Mouse (Mus musculus): ENCODE data around the gene Tial1. TPM values are rescaled to one million over a fixed set of nuclear protein-coding genes. Genes with fewer than 3 reads are reported as not detected.
A peak's percentile ranks its signal among the peaks of the same experiment; 100 is the strongest.

The Tial1 gene
- polyA plus RNA-seq, 1 experiment from 2014 or later, result 23.9 TPM

DNA sequence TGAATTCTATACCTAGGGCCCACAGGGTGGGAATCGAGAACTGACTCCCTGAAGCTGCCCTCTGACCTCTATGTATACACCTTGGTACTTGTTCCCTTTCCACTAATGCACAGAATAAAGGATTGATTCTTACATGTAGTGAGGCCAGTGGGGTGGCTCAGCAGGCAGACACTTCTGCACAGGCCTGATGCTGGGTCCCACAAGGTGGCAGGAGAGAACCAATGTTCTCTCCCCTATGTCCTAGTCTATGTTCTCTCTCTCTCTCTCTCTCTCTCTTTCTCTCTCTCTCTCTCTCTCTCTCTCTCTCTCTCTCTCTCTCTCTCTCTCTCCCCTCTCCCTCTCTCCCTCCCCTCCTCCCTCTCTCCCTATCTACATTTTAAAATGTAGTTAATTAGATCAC lies 28.3 kb downstream of the Tial1 start:
- no peak overlapping the region for H3K4me2 ChIP-seq (ENCODE audit: low read length)
- WGBS, result 13% methylated on average over 1 of the region's 1 CpGs
- no peak overlapping the region for H3K27ac ChIP-seq (replicated peaks in 1 of 2; ENCODE audit: control insufficient read depth in 1 of 2, insufficient read depth in 1 of 2, low read depth in 2 of 2, low read length in 2 of 2)
- no peaks in the 10 kb centered on the region for H3K4me1 ChIP-seq (ENCODE audit: control insufficient read depth in 2 of 2, insufficient read depth in 2 of 2, low read length in 2 of 2)
- no peaks in the 10 kb centered on the region for H3K9me3 ChIP-seq (ENCODE audit: control insufficient read depth, low read length)
- H3K4me3 ChIP-seq (ENCODE audit: control insufficient read depth in 1 of 2, insufficient read depth in 1 of 2, low read depth in 1 of 2, low read length in 2 of 2), result no peak overlapping the region
- no peak for ATAC-seq (ENCODE audit: insufficient number of reproducible peaks, insufficient read depth, low FRiP score, low read depth)
- no peaks in the 10 kb centered on the region for H3K36me3 ChIP-seq (ENCODE audit: control insufficient read depth, insufficient read depth, low read length)
- no peaks in the 10 kb centered on the region for H3K27me3 ChIP-seq (ENCODE audit: control insufficient read depth, insufficient read depth, low read length)
- H3K9ac ChIP-seq (ENCODE audit: low read length), result no peak overlapping the region

DNA sequence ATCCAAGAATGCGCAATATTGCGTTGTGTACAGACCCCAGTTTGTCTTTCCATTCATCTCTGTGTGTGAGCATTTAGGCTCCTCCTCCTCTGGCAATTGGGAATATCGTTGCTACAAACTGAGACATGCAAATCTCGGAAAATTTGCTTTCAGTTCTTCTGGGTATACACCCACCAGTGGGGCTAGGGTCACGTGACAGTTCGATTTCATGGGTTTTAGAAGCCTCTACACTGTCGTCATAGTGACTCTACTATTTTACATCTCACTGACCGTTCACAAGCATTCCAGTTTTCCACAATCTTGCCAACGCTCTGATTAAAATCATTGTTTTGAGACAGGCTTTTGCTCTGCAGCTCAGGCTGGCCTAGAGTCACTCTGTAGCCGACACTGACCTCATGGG lies 28.9 kb downstream of the Tial1 start:
- no peak overlapping the region for H3K4me2 ChIP-seq (ENCODE audit: low read length)

DNA sequence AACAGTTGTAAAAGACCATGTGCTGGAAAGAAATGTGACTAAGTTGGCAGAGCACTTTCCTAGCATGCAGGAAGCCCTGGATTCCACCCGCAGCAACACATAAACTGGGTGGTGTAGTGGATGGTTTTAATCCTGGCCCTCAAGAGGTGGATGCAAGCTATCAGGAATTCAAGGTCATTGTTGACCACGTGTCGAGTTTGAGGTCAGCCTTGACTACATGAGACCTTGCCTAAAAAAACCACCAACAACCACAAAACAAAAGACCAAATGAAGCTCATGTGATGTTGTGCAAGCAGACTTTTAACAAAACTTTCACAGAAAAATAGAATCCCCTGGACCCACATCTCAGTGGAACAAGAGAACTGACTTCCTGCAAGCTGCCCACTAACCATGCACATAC lies 39.0 kb downstream of the Tial1 start:
- no peaks in the 10 kb centered on the region for H3K9me3 ChIP-seq (ENCODE audit: control insufficient read depth, low read length)

More for the DNA sequence above, 28.9 kb downstream of the Tial1 start:
- 71% methylated on average over 10 of the region's 10 CpGs for WGBS
- no peaks in the 10 kb centered on the region for H3K36me3 ChIP-seq (ENCODE audit: control insufficient read depth, insufficient read depth, low read length)
- no peak overlapping the region for H3K9ac ChIP-seq (ENCODE audit: low read length)
- no peaks in the 10 kb centered on the region for H3K4me1 ChIP-seq (ENCODE audit: control insufficient read depth in 2 of 2, insufficient read depth in 2 of 2, low read length in 2 of 2)
- ATAC-seq (ENCODE audit: insufficient number of reproducible peaks, insufficient read depth, low FRiP score, low read depth), result no peak
- H3K27ac ChIP-seq (replicated peaks in 1 of 2; ENCODE audit: control insufficient read depth in 1 of 2, insufficient read depth in 1 of 2, low read depth in 2 of 2, low read length in 2 of 2), result no peak overlapping the region
- H3K27me3 ChIP-seq (ENCODE audit: control insufficient read depth, insufficient read depth, low read length), result no peaks in the 10 kb centered on the region
- no peaks in the 10 kb centered on the region for H3K9me3 ChIP-seq (ENCODE audit: control insufficient read depth, low read length)
- no peak overlapping the region for H3K4me3 ChIP-seq (ENCODE audit: control insufficient read depth in 1 of 2, insufficient read depth in 1 of 2, low read depth in 1 of 2, low read length in 2 of 2)

DNA sequence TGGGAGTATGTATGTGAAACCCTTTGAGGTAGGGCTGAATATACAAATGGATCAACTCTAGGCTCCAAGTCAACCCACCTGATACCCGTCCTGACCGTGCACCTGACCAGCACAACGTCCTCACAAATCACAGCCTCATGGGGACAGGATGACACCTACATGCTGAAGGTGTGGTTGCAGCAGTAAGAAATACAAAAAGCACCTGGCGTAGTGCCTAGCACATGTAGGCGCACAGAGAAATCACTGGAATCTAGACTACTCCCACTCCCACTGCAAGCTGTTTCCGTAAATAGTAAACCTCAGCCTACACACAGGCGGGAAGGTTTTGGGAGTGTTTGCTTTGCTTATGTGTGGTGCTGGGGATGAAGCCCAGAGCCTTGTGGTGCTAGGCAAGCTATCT lies 39.8 kb downstream of the Tial1 start:
- no peaks in the 10 kb centered on the region for H3K9me3 ChIP-seq (ENCODE audit: control insufficient read depth, low read length)
- ATAC-seq (ENCODE audit: insufficient number of reproducible peaks, insufficient read depth, low FRiP score, low read depth), result no peak
- H3K9ac ChIP-seq (ENCODE audit: low read length), result no peak overlapping the region
- WGBS, result 68% methylated on average over 7 of the region's 7 CpGs
- H3K4me1 ChIP-seq (ENCODE audit: control insufficient read depth in 2 of 2, insufficient read depth in 2 of 2, low read length in 2 of 2), result peaks cover 2 to 11% of the 10 kb centered on the region in 2 experiments; a peak in 2 of 4 replicates
- H3K36me3 ChIP-seq (ENCODE audit: control insufficient read depth, insufficient read depth, low read length), result no peaks in the 10 kb centered on the region
- H3K4me3 ChIP-seq (ENCODE audit: control insufficient read depth in 1 of 2, insufficient read depth in 1 of 2, low read depth in 1 of 2, low read length in 2 of 2), result no peak overlapping the region
- no peak overlapping the region for H3K27ac ChIP-seq (replicated peaks in 1 of 2; ENCODE audit: control insufficient read depth in 1 of 2, insufficient read depth in 1 of 2, low read depth in 2 of 2, low read length in 2 of 2)
- H3K27me3 ChIP-seq (ENCODE audit: control insufficient read depth, insufficient read depth, low read length), result peaks cover 30% of the 10 kb centered on the region
- H3K4me2 ChIP-seq (ENCODE audit: low read length), result no peak overlapping the region

More for the DNA sequence above, 39.0 kb downstream of the Tial1 start:
- Histone ChIP-seq H3K9ac (ENCODE audit: low read length) (no peak overlapping the region), H3K4me3 (ENCODE audit: control insufficient read depth in 1 of 2, insufficient read depth in 1 of 2, low read depth in 1 of 2, low read length in 2 of 2) (no peak overlapping the region), H3K36me3 (ENCODE audit: control insufficient read depth, insufficient read depth, low read length) (no peaks in the 10 kb centered on the region), H3K4me2 (ENCODE audit: low read length) (no peak overlapping the region), H3K4me1 (ENCODE audit: control insufficient read depth in 2 of 2, insufficient read depth in 2 of 2, low read length in 2 of 2) (peaks cover 2 to 9% of the 10 kb centered on the region in 2 experiments; a peak in 2 of 4 replicates), H3K27ac (replicated peaks in 1 of 2; ENCODE audit: control insufficient read depth in 1 of 2, insufficient read depth in 1 of 2, low read depth in 2 of 2, low read length in 2 of 2) (no peak overlapping the region), H3K27me3 (ENCODE audit: control insufficient read depth, insufficient read depth, low read length) (peaks cover 23% of the 10 kb centered on the region)
- no peak for ATAC-seq (ENCODE audit: insufficient number of reproducible peaks, insufficient read depth, low FRiP score, low read depth)
- 38% methylated on average over 3 of the region's 3 CpGs for WGBS

DNA sequence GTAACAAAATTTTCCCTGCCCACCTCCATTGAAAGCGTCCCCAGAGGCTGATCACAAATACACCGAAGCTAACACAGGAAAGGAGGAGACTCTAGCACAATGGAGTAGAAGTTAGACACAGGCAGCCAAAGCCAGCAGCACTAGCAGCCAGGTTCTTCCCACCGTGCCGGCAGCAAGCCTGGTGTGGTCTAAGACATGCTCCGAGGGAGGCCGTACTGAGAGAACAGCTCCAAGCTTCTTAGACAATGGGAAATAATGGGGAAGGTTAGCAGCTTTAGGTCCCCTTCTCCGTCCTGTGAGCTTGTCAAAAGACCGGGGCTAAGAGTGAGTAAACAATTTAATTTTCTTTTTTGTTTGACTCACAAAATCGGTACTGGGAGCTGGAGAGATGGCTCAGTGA lies 41.8 kb downstream of the Tial1 start:
- ATAC-seq (ENCODE audit: insufficient number of reproducible peaks, insufficient read depth, low FRiP score, low read depth), result no peak
- Histone ChIP-seq H3K9ac (ENCODE audit: low read length) (no peak overlapping the region), H3K4me2 (ENCODE audit: low read length) (no peak overlapping the region), H3K9me3 (ENCODE audit: control insufficient read depth, low read length) (no peaks in the 10 kb centered on the region), H3K4me3 (ENCODE audit: control insufficient read depth in 1 of 2, insufficient read depth in 1 of 2, low read depth in 1 of 2, low read length in 2 of 2) (no peak overlapping the region), H3K27me3 (ENCODE audit: control insufficient read depth, insufficient read depth, low read length) (peaks cover 41% of the 10 kb centered on the region), H3K36me3 (ENCODE audit: control insufficient read depth, insufficient read depth, low read length) (no peaks in the 10 kb centered on the region), H3K4me1 (ENCODE audit: control insufficient read depth in 2 of 2, insufficient read depth in 2 of 2, low read length in 2 of 2) (peaks cover 6 to 13% of the 10 kb centered on the region in 2 experiments), H3K27ac (replicated peaks in 1 of 2; ENCODE audit: control insufficient read depth in 1 of 2, insufficient read depth in 1 of 2, low read depth in 2 of 2, low read length in 2 of 2) (no peak overlapping the region)
- WGBS, result 19% methylated on average over 9 of the region's 9 CpGs

DNA sequence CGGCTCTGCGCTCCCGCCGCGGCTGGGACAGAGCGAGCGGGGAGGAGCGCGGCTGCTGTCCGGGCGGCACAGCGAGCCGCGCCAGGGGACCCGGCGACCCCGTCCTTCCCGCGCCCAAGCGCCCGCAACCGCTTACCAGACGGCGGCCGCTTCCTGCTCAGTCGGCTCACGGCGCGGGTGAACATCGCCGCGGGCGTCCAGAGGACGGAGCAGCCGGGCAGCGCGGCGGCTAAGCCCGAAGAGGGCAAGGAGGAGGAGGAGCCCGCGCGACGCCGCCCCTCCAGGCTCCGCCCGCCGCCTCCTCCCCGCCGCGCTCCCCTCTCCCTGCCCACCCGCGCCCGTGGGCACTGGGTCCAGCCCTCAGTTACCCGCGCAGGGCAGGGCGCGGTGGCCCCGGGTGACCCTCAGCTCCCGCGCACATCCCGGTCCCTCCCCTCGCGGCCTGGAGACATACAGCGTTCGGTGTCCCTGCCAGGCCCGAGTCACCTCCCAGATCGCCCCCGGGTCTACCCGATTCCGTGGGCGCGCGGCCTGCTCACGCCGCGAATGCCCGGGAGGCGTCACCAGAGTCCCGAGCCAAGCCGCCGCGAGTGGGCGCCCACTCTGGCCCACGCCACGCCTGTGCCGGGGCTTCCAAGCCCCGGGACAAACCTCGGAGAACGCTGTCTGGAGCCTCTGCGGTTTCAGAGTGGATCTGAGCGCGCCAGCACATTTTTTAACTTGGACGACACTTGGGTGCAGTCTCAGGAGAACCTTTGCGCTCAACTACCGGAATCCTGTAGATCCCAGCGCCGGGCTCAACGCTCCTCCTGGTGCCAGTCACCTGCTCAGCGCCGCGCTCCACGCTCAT lies 43.4 kb downstream of the Tial1 start, which contains the start of gene Rgs10:
TSS of gene Rgs10 (minus strand) at position 829 of the 850 bp plus-strand sequence.
- Histone ChIP-seq H3K9me3 (ENCODE audit: control insufficient read depth, low read length) (no peaks in the 10 kb centered on the region), H3K36me3 (ENCODE audit: control insufficient read depth, insufficient read depth, low read length) (no peaks in the 10 kb centered on the region), H3K4me1 (ENCODE audit: control insufficient read depth in 2 of 2, insufficient read depth in 2 of 2, low read length in 2 of 2) (peaks cover 12 to 19% of the 10 kb centered on the region in 2 experiments), H3K27me3 (ENCODE audit: control insufficient read depth, insufficient read depth, low read length) (peaks cover 41% of the 10 kb centered on the region), H3K4me2 (ENCODE audit: low read length) (peak within 1 kb of the TSS; percentile 100), H3K27ac (replicated peaks in 1 of 2; ENCODE audit: control insufficient read depth in 1 of 2, insufficient read depth in 1 of 2, low read depth in 2 of 2, low read length in 2 of 2) (no peak within 1 kb of the TSS), H3K9ac (ENCODE audit: low read length) (peak within 1 kb of the TSS; percentile 73), H3K4me3 (ENCODE audit: control insufficient read depth in 1 of 2, insufficient read depth in 1 of 2, low read depth in 1 of 2, low read length in 2 of 2) (peak within 1 kb of the TSS; percentile 56 to 76)
- WGBS, result under 1% methylated on average over 98 of the region's 102 CpGs
- ATAC-seq (ENCODE audit: insufficient number of reproducible peaks, insufficient read depth, low FRiP score, low read depth), result peak; percentile 58

DNA sequence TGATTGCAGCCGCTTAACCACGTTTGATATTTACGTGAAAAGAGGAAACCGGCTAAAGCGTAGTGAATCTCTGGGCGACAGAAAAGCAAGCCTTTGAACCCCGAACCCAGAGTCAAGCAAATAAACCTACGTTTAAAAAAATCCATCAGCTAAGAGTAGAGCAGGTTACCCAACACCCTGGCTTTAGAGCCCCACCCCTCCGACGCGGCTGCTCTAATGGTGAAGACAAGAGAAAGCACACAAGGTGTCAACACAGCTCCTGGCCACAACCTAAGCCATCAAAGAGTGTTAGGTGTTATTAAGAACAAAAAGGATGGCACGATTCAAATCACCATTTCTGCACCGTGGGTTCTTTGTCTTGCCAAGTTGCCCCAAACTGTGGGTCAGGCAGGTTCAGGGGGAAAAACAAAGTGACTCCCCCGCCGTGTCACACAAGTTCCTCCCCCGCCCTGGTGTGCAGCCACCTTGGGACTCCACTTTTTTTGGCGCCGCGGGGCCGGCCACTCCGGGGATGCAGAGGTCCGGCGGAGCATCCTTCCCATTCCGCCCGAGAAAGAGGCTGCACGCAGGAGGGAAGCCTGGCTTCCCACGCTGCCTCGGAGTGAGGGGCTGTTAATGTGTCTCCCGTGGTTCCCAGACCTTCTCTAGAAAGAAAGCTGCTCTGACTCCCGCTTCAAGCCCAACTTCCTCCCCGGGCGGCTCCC lies 44.1 kb downstream of the Tial1 start:
- Histone ChIP-seq H3K4me3 (ENCODE audit: control insufficient read depth in 1 of 2, insufficient read depth in 1 of 2, low read depth in 1 of 2, low read length in 2 of 2) (peak overlapping the region; percentile 56 to 76), H3K27ac (replicated peaks in 1 of 2; ENCODE audit: control insufficient read depth in 1 of 2, insufficient read depth in 1 of 2, low read depth in 2 of 2, low read length in 2 of 2) (no peak overlapping the region), H3K36me3 (ENCODE audit: control insufficient read depth, insufficient read depth, low read length) (no peaks in the 10 kb centered on the region), H3K9me3 (ENCODE audit: control insufficient read depth, low read length) (no peaks in the 10 kb centered on the region), H3K4me2 (ENCODE audit: low read length) (peak overlapping the region; percentile 100), H3K27me3 (ENCODE audit: control insufficient read depth, insufficient read depth, low read length) (peaks cover 41% of the 10 kb centered on the region), H3K4me1 (ENCODE audit: control insufficient read depth in 2 of 2, insufficient read depth in 2 of 2, low read length in 2 of 2) (peaks cover 12 to 19% of the 10 kb centered on the region in 2 experiments), H3K9ac (ENCODE audit: low read length) (peak overlapping the region; percentile 73)
- no peak for ATAC-seq (ENCODE audit: insufficient number of reproducible peaks, insufficient read depth, low FRiP score, low read depth)
- 3% methylated on average over 30 of the region's 32 CpGs for WGBS

Data from heart, embryonic 14.5 days (tissue).